Mouse (Mus musculus): ENCODE data around the gene Dlgap3.

- no peak for TF ChIP-seq GATA1 (IDR thresholded peaks at IDR 0.05; ENCODE audit: low read length)
- no peak for TF ChIP-seq TAL1 (IDR thresholded peaks at IDR 0.05; ENCODE audit: low read length)
Measured at GRCm38 (mm10) chr4:127235742-127236487, 66.9 kb downstream of the Dlgap3 start.
